In the genomic region with DNA sequence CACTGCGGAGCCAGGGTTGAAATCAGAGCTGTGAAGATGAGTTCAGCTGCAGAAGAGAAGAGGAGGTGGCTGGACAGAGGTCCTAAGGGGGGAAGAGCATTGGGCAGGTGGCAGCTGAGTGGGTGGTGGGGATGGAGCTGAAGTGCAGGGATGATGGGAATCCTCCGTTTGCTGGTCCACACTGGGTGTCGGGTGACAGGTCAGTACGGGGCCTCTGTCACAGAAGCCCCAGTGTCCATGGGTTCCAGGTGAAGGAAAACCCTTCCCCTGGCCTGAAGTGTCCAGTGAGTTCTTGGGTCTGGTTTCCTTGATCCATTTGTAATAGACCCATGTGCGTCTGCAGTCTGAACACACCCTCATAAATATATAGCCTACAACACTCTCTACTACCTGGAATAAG, we compare ENCODE assay signal across 17 mouse cellular contexts.
DNase-seq lines count a peak whose midpoint lies in the region; ATAC-seq and TF ChIP-seq lines count a peak whose summit lies in the region.
"Had no signal": no experiment of that assay in that cellular context is flagged by ENCODE, and none has a peak within 500 bp of the region (broad histone marks: within the 10 kb centered on the region; RNA-seq: fewer than 3 reads in every experiment).

No protein-coding gene starts in this region.

- H3K4me3 ChIP-seq in liver, postnatal 0 days (ENCODE audit: low read depth, low read length), result no peak overlapping the region
- H3K4me3 ChIP-seq in liver, embryonic 11.5 days (ENCODE audit: low read depth, low read length), result no peak overlapping the region
- no peak overlapping the region for H3K4me3 ChIP-seq in neural tube, embryonic 15.5 days (replicated peaks)
- H3K4me3 ChIP-seq: embryonic facial prominence, embryonic 13.5 days; embryonic facial prominence, embryonic 15.5 days; forebrain, embryonic 10.5 days had no signal

- intact Hi-C loops in heart, postnatal 36 days (cut with DNase I), result no loop called here

- peak; percentile 79 for DNase-seq in heart, adult 11 months
- DNase-seq in heart, postnatal 36 days, result no peak
- DNase-seq in liver, postnatal 0 days, result peak; percentile 10
- no peak for DNase-seq in liver, embryonic 11.5 days (ENCODE audit: low spot score)
- DNase-seq in neural tube, embryonic 10.5 days (ENCODE audit: extremely low spot score, low spot score), result peak; percentile 7
- DNase-seq: adrenal gland, adult 2 months; adrenal gland, postnatal 10 days; adrenal gland, postnatal 25 days; cerebellum, adult 18-20 months; cerebellum, adult 8-10 months; cerebellum, adult 9-11 months; cerebellum, postnatal 14 days; embryo, embryonic 11 days had no signal

- ATAC-seq in liver, postnatal 0 days, result no peak
- ATAC-seq in liver, embryonic 11.5 days (replicated peaks; ENCODE audit: low FRiP score), result no peak
- ATAC-seq in neural tube, embryonic 15.5 days (ENCODE audit: low FRiP score), result no peak

- no peak for TF ChIP-seq CTCF in liver, postnatal 0 days (IDR thresholded peaks at IDR 0.05; ENCODE audit: low read depth)

- H3K4me1 ChIP-seq in liver, postnatal 0 days (ENCODE audit: insufficient read depth), result peaks cover 21% of the 10 kb centered on the region; the same call in 1 of the 2 replicates
- H3K4me1 ChIP-seq in liver, embryonic 11.5 days (replicated peaks; ENCODE audit: control insufficient read depth, insufficient read depth, low read length), result peaks cover 24% of the 10 kb centered on the region
- peaks cover 17% of the 10 kb centered on the region for H3K4me1 ChIP-seq in neural tube, embryonic 15.5 days

- no peak for TF ChIP-seq EP300 in liver, postnatal 0 days (IDR thresholded peaks at IDR 0.05; ENCODE audit: low read depth)

- no peaks in the 10 kb centered on the region for H3K9me3 ChIP-seq in liver, postnatal 0 days (ENCODE audit: low read length)
- H3K9me3 ChIP-seq in liver, embryonic 11.5 days (ENCODE audit: control insufficient read depth, low read length), result no peaks in the 10 kb centered on the region
- H3K9me3 ChIP-seq in neural tube, embryonic 15.5 days (replicated peaks), result no peaks in the 10 kb centered on the region
- H3K9me3 ChIP-seq: embryonic facial prominence, embryonic 13.5 days; embryonic facial prominence, embryonic 15.5 days; forebrain, embryonic 10.5 days had no signal

- H3K36me3 ChIP-seq in liver, postnatal 0 days (replicated peaks; ENCODE audit: insufficient read depth, low read length), result no peaks in the 10 kb centered on the region
- no peaks in the 10 kb centered on the region for H3K36me3 ChIP-seq in liver, embryonic 11.5 days (ENCODE audit: control insufficient read depth, insufficient read depth, low read length)
- no peaks in the 10 kb centered on the region for H3K36me3 ChIP-seq in neural tube, embryonic 15.5 days
- H3K36me3 ChIP-seq: embryonic facial prominence, embryonic 13.5 days; embryonic facial prominence, embryonic 15.5 days; forebrain, embryonic 10.5 days had no signal

- H3K9ac ChIP-seq in liver, postnatal 0 days (replicated peaks), result no peak overlapping the region
- H3K9ac ChIP-seq in liver, embryonic 11.5 days (ENCODE audit: low read depth, low read length), result no peak overlapping the region
- no peak overlapping the region for H3K9ac ChIP-seq in neural tube, embryonic 15.5 days (replicated peaks)
- H3K9ac ChIP-seq: embryonic facial prominence, embryonic 13.5 days; embryonic facial prominence, embryonic 15.5 days had no signal

- WGBS in liver, postnatal 0 days (ENCODE audit: insufficient replicate concordance), result 57% methylated on average over 5 of the region's 5 CpGs
- WGBS in liver, embryonic 11.5 days, result 52% methylated on average over 5 of the region's 5 CpGs
- 57% methylated on average over 5 of the region's 5 CpGs for WGBS in neural tube, embryonic 15.5 days

- H3K27me3 ChIP-seq in liver, postnatal 0 days (ENCODE audit: insufficient read depth, low read length), result peaks cover 3% of the 10 kb centered on the region; the same call in 1 of the 2 replicates
- H3K27me3 ChIP-seq in liver, embryonic 11.5 days (replicated peaks; ENCODE audit: control insufficient read depth, insufficient read depth, low read length), result peaks cover 3% of the 10 kb centered on the region; the same call in 1 of the 2 replicates
- 0 out of 2 replicates have a peak, but pooled peaks cover 3% of the 10 kb centered on the region for H3K27me3 ChIP-seq in neural tube, embryonic 15.5 days (replicated peaks)

- no peak overlapping the region for H3K27ac ChIP-seq in liver, postnatal 0 days (ENCODE audit: low read depth)
- H3K27ac ChIP-seq in liver, embryonic 11.5 days (ENCODE audit: low read depth, low read length), result no peak overlapping the region
- H3K27ac ChIP-seq in neural tube, embryonic 15.5 days (replicated peaks), result no peak overlapping the region
- H3K27ac ChIP-seq: embryonic facial prominence, embryonic 13.5 days; embryonic facial prominence, embryonic 15.5 days; forebrain, embryonic 10.5 days had no signal

- H3K4me2 ChIP-seq in liver, postnatal 0 days (ENCODE audit: low read depth, low read length), result no peak overlapping the region
- no peak overlapping the region for H3K4me2 ChIP-seq in liver, embryonic 11.5 days
- no peak overlapping the region for H3K4me2 ChIP-seq in neural tube, embryonic 15.5 days
- H3K4me2 ChIP-seq: embryonic facial prominence, embryonic 13.5 days; embryonic facial prominence, embryonic 15.5 days had no signal

Comparison
In these comparisons a context has a peak if more than half of its experiments do, and no peak if none do; other contexts are left out.
1. DNase-seq: peak in heart, adult 11 months (single experiment), liver, postnatal 0 days (single experiment) and neural tube, embryonic 10.5 days (single experiment); none in heart, postnatal 36 days (0 of 2) and liver, embryonic 11.5 days (single experiment).